Mouse (Mus musculus) heart, embryonic 13.5 days (tissue): ENCODE data around the gene Mdga1. TPM values are rescaled to one million over a fixed set of nuclear protein-coding genes. Genes with fewer than 3 reads are reported as not detected.

Experiments used
- ATAC-seq: fragments of 200-750 bp; cut with Nextera tagmentation; 2 replicates; pipeline ENCODE4 v1.8.0; 2017; ENCODE audit warnings: moderate TSS enrichment; ENCODE audit not compliant: insufficient number of reproducible peaks, low FRiP score, low TSS enrichment; ENCODE audit errors: extremely low read depth
- H3K27ac ChIP-seq: fragments of 300-500 bp; sonication (generic); replicated peaks from 2 replicates; pipeline ENCODE4 v1.5.1; 2015; ENCODE audit warnings: moderate library complexity, mild to moderate bottlenecking, inconsistent platforms
- H3K27me3 ChIP-seq: fragments of 300-500 bp; sonication (generic); replicated peaks from 2 replicates; pipeline ENCODE4 v1.6.1; 2015; ENCODE audit warnings: mild to moderate bottlenecking, inconsistent platforms
- H3K36me3 ChIP-seq: fragments of 300-500 bp; sonication (generic); 2 replicates; pipeline ENCODE4 v1.6.1; 2015; ENCODE audit warnings: mild to moderate bottlenecking, inconsistent platforms
- H3K4me1 ChIP-seq: fragments of 300-500 bp; sonication (generic); 2 replicates; pipeline ENCODE4 v1.6.1; 2015; ENCODE audit warnings: inconsistent platforms
- H3K4me2 ChIP-seq: fragments of 300-500 bp; sonication (generic); 2 replicates; pipeline ENCODE4 v1.6.1; 2015; ENCODE audit warnings: inconsistent platforms, mild to moderate bottlenecking, moderate library complexity
- H3K4me3 ChIP-seq: fragments of 300-500 bp; sonication (generic); 2 replicates; pipeline ENCODE4 v1.5.1; 2015; ENCODE audit warnings: moderate library complexity, mild to moderate bottlenecking, inconsistent platforms
- H3K9ac ChIP-seq: fragments of 300-500 bp; sonication (generic); 2 replicates; pipeline ENCODE4 v1.6.1; 2015; ENCODE audit warnings: inconsistent platforms, mild to moderate bottlenecking, moderate library complexity
- H3K9me3 ChIP-seq: fragments of 300-500 bp; sonication (generic); 2 replicates; pipeline ENCODE4 v1.6.1; 2016; ENCODE audit warnings: inconsistent platforms
- WGBS: fragments of 180-500 bp; shearing (Covaris S2); methylation state at CpG from one replicate; pipeline ENCODE4 v1.1.7; 2015; ENCODE audit warnings: mixed read lengths; 5-methylcytosine and 5-hydroxymethylcytosine counted together
- polyA plus RNA-seq: library from polyadenylated mRNA; unstranded; fragments of >200 nt; fragmentation: Nextera tagmentation; extraction: Ambion mirVana; gene quantifications from 2 replicates; pipeline ENCODE4 v1.2.1, GENCODE M21; 2015

The Mdga1 gene
- polyA plus RNA-seq, 1 experiment from 2014 or later = 4.4 TPM

- H3K9me3 ChIP-seq = no peaks in the 10 kb centered on the region
- H3K4me3 ChIP-seq = no peak overlapping the region
- ATAC-seq = no peak
- 48% methylated on average over 6 of the region's 6 CpGs for WGBS
- no peak overlapping the region; the same call in 1 of the 2 replicates for H3K9ac ChIP-seq
- no peaks in the 10 kb centered on the region for H3K36me3 ChIP-seq
- H3K4me2 ChIP-seq = no peak overlapping the region
- H3K4me1 ChIP-seq = peaks cover 37% of the 10 kb centered on the region
- H3K27ac ChIP-seq = no peak overlapping the region
- H3K27me3 ChIP-seq = peaks cover 68% of the 10 kb centered on the region
Observed at GRCm38 (mm10) chr17:29884596-29884995, 85.3 kb downstream of the Mdga1 start.

- peaks cover 30% of the 10 kb centered on the region for H3K4me1 ChIP-seq
- H3K36me3 ChIP-seq = no peaks in the 10 kb centered on the region
- no peak overlapping the region for H3K4me3 ChIP-seq
- H3K27me3 ChIP-seq = peaks cover 60% of the 10 kb centered on the region
- no peak overlapping the region for H3K4me2 ChIP-seq
- no peaks in the 10 kb centered on the region for H3K9me3 ChIP-seq
- no peak for ATAC-seq
- H3K9ac ChIP-seq = no peak overlapping the region
- WGBS = 43% methylated on average over 9 of the region's 9 CpGs
- no peak overlapping the region for H3K27ac ChIP-seq
Observed at GRCm38 (mm10) chr17:29883351-29883750, 86.5 kb downstream of the Mdga1 start.

GRCm38 (mm10) chr17:29882885-29883284, 87.0 kb downstream of the Mdga1 start:
- Histone ChIP-seq H3K4me3 (no peak overlapping the region), H3K9me3 (no peaks in the 10 kb centered on the region), H3K4me2 (no peak overlapping the region), H3K27me3 (peaks cover 59% of the 10 kb centered on the region), H3K27ac (no peak overlapping the region), H3K36me3 (no peaks in the 10 kb centered on the region), H3K4me1 (peaks cover 29% of the 10 kb centered on the region), H3K9ac (no peak overlapping the region)
- no peak for ATAC-seq
- under 1% methylated on average over 5 of the region's 5 CpGs for WGBS

- peaks cover 3% of the 10 kb centered on the region; the same call in 1 of the 2 replicates for H3K4me1 ChIP-seq
- no peak overlapping the region for H3K27ac ChIP-seq
- no peak overlapping the region for H3K9ac ChIP-seq
- H3K4me3 ChIP-seq = no peak overlapping the region
- no peaks in the 10 kb centered on the region for H3K36me3 ChIP-seq
- peaks cover 43% of the 10 kb centered on the region for H3K27me3 ChIP-seq
- WGBS = 60% methylated on average over 10 of the region's 10 CpGs
- no peaks in the 10 kb centered on the region for H3K9me3 ChIP-seq
- H3K4me2 ChIP-seq = no peak overlapping the region
- no peak for ATAC-seq
Observed at GRCm38 (mm10) chr17:29880251-29880650, 89.6 kb downstream of the Mdga1 start.

GRCm38 (mm10) chr17:29878990-29879389, 90.9 kb downstream of the Mdga1 start:
- Histone ChIP-seq H3K36me3 (no peaks in the 10 kb centered on the region), H3K9ac (no peak overlapping the region), H3K27ac (no peak overlapping the region), H3K4me3 (no peak overlapping the region), H3K9me3 (no peaks in the 10 kb centered on the region), H3K4me2 (no peak overlapping the region), H3K27me3 (peaks cover 38% of the 10 kb centered on the region), H3K4me1 (peaks cover 8% of the 10 kb centered on the region; the same call in 1 of the 2 replicates)
- no peak for ATAC-seq
- WGBS = 78% methylated on average over 10 of the region's 10 CpGs

GRCm38 (mm10) chr17:29874082-29874679, 95.7 kb downstream of the Mdga1 start:
- Histone ChIP-seq H3K9me3 (no peaks in the 10 kb centered on the region), H3K27me3 (peaks cover 33% of the 10 kb centered on the region), H3K9ac (0 out of 2 replicates have a peak overlapping the region, but pooled peaks have one; percentile 17), H3K4me3 (no peak overlapping the region), H3K4me2 (peak overlapping the region; percentile 31), H3K27ac (0 out of 2 replicates have a peak overlapping the region, but pooled peaks have one; percentile 24), H3K36me3 (no peaks in the 10 kb centered on the region), H3K4me1 (peaks cover 22% of the 10 kb centered on the region; the same call in 1 of the 2 replicates)
- WGBS = 8% methylated on average over 27 of the region's 27 CpGs
- no peak for ATAC-seq

- Histone ChIP-seq H3K9me3 (no peaks in the 10 kb centered on the region), H3K4me3 (no peak overlapping the region), H3K4me1 (peaks cover 22% of the 10 kb centered on the region; the same call in 1 of the 2 replicates), H3K4me2 (no peak overlapping the region), H3K36me3 (no peaks in the 10 kb centered on the region), H3K27me3 (peaks cover 33% of the 10 kb centered on the region), H3K27ac (no peak overlapping the region), H3K9ac (0 out of 2 replicates have a peak overlapping the region, but pooled peaks have one; percentile 17)
- no peak for ATAC-seq
- WGBS = 69% methylated on average over 7 of the region's 7 CpGs
Observed at GRCm38 (mm10) chr17:29873580-29874015, 96.3 kb downstream of the Mdga1 start.

- Histone ChIP-seq H3K36me3 (no peaks in the 10 kb centered on the region), H3K27me3 (peaks cover 24% of the 10 kb centered on the region), H3K4me3 (no peak overlapping the region), H3K4me2 (peak overlapping the region; percentile 30), H3K9me3 (peaks cover 3% of the 10 kb centered on the region; the same call in 1 of the 2 replicates), H3K27ac (no peak overlapping the region), H3K4me1 (peaks cover 22% of the 10 kb centered on the region; the same call in 1 of the 2 replicates), H3K9ac (no peak overlapping the region)
- 54% methylated on average over 12 of the region's 12 CpGs for WGBS
- no peak for ATAC-seq
Observed at GRCm38 (mm10) chr17:29870316-29870715, 99.6 kb downstream of the Mdga1 start.

GRCm38 (mm10) chr17:29865914-29866313, 104.0 kb downstream of the Mdga1 start:
- 56% methylated on average over 6 of the region's 6 CpGs for WGBS
- Histone ChIP-seq H3K27ac (no peak overlapping the region), H3K9ac (no peak overlapping the region), H3K4me1 (peaks cover 8% of the 10 kb centered on the region; the same call in 1 of the 2 replicates), H3K4me3 (no peak overlapping the region), H3K27me3 (0 out of 2 replicates have a peak, but pooled peaks cover 4% of the 10 kb centered on the region), H3K9me3 (peaks cover 3% of the 10 kb centered on the region; the same call in 1 of the 2 replicates), H3K4me2 (no peak overlapping the region), H3K36me3 (no peaks in the 10 kb centered on the region)
- ATAC-seq = no peak

GRCm38 (mm10) chr17:29864440-29864839, 105.4 kb downstream of the Mdga1 start:
- WGBS = 55% methylated on average over 7 of the region's 7 CpGs
- no peak for ATAC-seq
- H3K27ac ChIP-seq = no peak overlapping the region
- H3K9ac ChIP-seq = no peak overlapping the region
- H3K9me3 ChIP-seq = peaks cover 3% of the 10 kb centered on the region; the same call in 1 of the 2 replicates
- no peak overlapping the region for H3K4me3 ChIP-seq
- 0 out of 2 replicates have a peak, but pooled peaks cover 4% of the 10 kb centered on the region for H3K27me3 ChIP-seq
- H3K36me3 ChIP-seq = no peaks in the 10 kb centered on the region
- peaks cover 9% of the 10 kb centered on the region for H3K4me1 ChIP-seq
- no peak overlapping the region for H3K4me2 ChIP-seq

GRCm38 (mm10) chr17:29859788-29860283, 110.1 kb downstream of the Mdga1 start:
- ATAC-seq = peak; percentile 61; the same call in 1 of the 2 replicates
- no peak overlapping the region for H3K27ac ChIP-seq
- WGBS = 30% methylated on average over 13 of the region's 13 CpGs

More at GRCm38 (mm10) chr17:29859788-29860283, 110.1 kb downstream of the Mdga1 start:
- H3K4me3 ChIP-seq = no peak overlapping the region
- no peak overlapping the region; the same call in 1 of the 2 replicates for H3K4me2 ChIP-seq
- H3K9me3 ChIP-seq = no peaks in the 10 kb centered on the region
- H3K4me1 ChIP-seq = peaks cover 27% of the 10 kb centered on the region
- no peak overlapping the region for H3K9ac ChIP-seq
- peaks cover 8% of the 10 kb centered on the region for H3K27me3 ChIP-seq
- H3K36me3 ChIP-seq = no peaks in the 10 kb centered on the region
